Mouse (Mus musculus) liver, embryonic 14.5 days (tissue): ENCODE measurements around the gene Psd. TPM values are rescaled to one million over a fixed set of nuclear protein-coding genes. Genes with fewer than 3 reads are reported as not detected.
A peak's percentile ranks its signal among the peaks of the same experiment; 100 is the strongest.

ENCODE experiments used
- ATAC-seq: fragments of 200-750 bp; cut with Nextera tagmentation; 2 replicates; pipeline ENCODE4 v1.8.0; 2017; ENCODE audit warnings: moderate number of reproducible peaks, mild to moderate bottlenecking, moderate library complexity; ENCODE audit not compliant: insufficient read depth
- DNase-seq, 3 experiments: peaks; one replicate each; pipeline ENCODE4 v3.0.0-alpha.2; 2012 to 2013; ENCODE audit warnings: low read depth in 3 of 3, low spot score in 3 of 3
- H3K27ac ChIP-seq: fragments of 300-500 bp; sonication (generic); 2 replicates; pipeline ENCODE4 v1.5.1; 2014; ENCODE audit warnings: moderate library complexity, mild to moderate bottlenecking, control low read depth, inconsistent platforms
- H3K27me3 ChIP-seq: fragments of 300-500 bp; sonication (generic); 2 replicates; pipeline ENCODE4 v1.6.1; 2014; ENCODE audit warnings: mild to moderate bottlenecking, low read length, moderate library complexity; ENCODE audit not compliant: control insufficient read depth, insufficient read depth
- H3K36me3 ChIP-seq: fragments of 300-500 bp; sonication (generic); replicated peaks from 2 replicates; pipeline ENCODE4 v1.6.1; 2014; ENCODE audit warnings: low read depth; ENCODE audit not compliant: control insufficient read depth, insufficient read depth
- H3K4me1 ChIP-seq, 2 experiments: fragments of 200-500 bp in 1 of 2; fragments of 300-500 bp in 1 of 2; sonication (generic) in 1 of 2; replicated peaks; 2 replicates each; pipeline ENCODE4 v1.6.1; 2012 to 2014; ENCODE audit warnings: antibody characterized with exemption in 1 of 2, inconsistent platforms in 1 of 2, low read length in 1 of 2; ENCODE audit not compliant: control insufficient read depth in 2 of 2, insufficient read depth in 2 of 2
- H3K4me2 ChIP-seq: fragments of 300-500 bp; sonication (generic); 2 replicates; pipeline ENCODE4 v1.6.1; 2014; ENCODE audit warnings: low read depth, mild to moderate bottlenecking, control low read depth, moderate library complexity
- H3K4me3 ChIP-seq, 2 experiments: fragments of 200-500 bp in 1 of 2; fragments of 300-500 bp in 1 of 2; sonication (generic) in 1 of 2; 2 replicates each; pipeline ENCODE4 v1.5.1; 2012 to 2014; ENCODE audit warnings: low read depth in 2 of 2, low read length in 2 of 2, mild to moderate bottlenecking in 2 of 2, control low read depth in 1 of 2, inconsistent platforms in 1 of 2, moderate library complexity in 1 of 2; ENCODE audit not compliant: insufficient read depth in 1 of 2
- H3K9ac ChIP-seq: fragments of 300-500 bp; sonication (generic); replicated peaks from 2 replicates; pipeline ENCODE4 v1.6.1; 2014; ENCODE audit warnings: mild to moderate bottlenecking, control low read depth, moderate library complexity
- H3K9me3 ChIP-seq: fragments of 300-500 bp; sonication (generic); 2 replicates; pipeline ENCODE4 v1.6.1; 2016; ENCODE audit warnings: low read length, mixed read lengths; ENCODE audit not compliant: control insufficient read depth
- CTCF ChIP-seq: IDR thresholded peaks from 2 replicates; pipeline ENCODE4 v1.5.1; 2016; ENCODE audit warnings: antibody characterized with exemption, low read depth, control low read depth
- EP300 ChIP-seq: IDR thresholded peaks from 2 replicates; pipeline ENCODE4 v1.6.1; 2016; ENCODE audit warnings: antibody characterized with exemption, low read depth
- WGBS: fragments of 180-500 bp; shearing (Covaris S2); extraction: QIAGEN DNeasy Blood & Tissue Kit; methylation state at CpG from one replicate; pipeline ENCODE4 v1.1.7; 2014; ENCODE audit not compliant: insufficient replicate concordance; 5-methylcytosine and 5-hydroxymethylcytosine counted together
- polyA plus RNA-seq, 2 experiments: library from polyadenylated mRNA; depleted of rRNA in 1 of 2; stranded (reverse) in 1 of 2; unstranded in 1 of 2; fragments of >200 nt; fragmentation: Nextera tagmentation in 1 of 2; extraction: Ambion mirVana in 1 of 2; gene quantifications; 2 replicates each; pipeline versions ENCODE4 v1.2.1 to v1.2.3; 2012 to 2014

Gene Psd
- polyA plus RNA-seq, 2 experiments: 4.9 TPM

DNA sequence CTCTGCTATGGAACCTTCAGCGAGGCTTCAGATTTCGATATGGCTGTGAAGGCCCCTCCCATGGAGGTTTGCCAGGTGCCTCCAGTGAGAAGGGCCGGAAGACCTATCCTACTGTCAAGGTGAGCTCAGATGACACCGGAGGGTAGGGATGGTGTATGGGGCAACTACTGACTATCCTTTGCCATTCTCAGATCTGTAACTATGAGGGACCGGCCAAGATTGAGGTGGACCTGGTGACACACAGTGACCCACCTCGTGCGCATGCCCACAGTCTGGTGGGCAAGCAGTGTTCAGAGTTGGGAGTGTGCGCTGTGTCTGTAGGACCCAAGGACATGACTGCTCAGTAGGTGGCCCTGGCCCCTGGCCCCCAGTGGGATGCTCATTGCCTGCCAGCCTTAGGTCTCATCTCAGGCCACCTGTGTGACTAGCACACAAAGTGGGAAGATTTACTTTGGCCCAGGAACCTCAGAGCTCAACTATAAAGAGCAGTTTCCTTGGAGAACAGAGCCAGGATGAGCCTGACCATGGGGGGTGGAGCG, 20.1 kb downstream of the Psd start:
- ATAC-seq (no peak), DNase-seq (no peak)
- Histone ChIP-seq H3K9ac (no peak overlapping the region), H3K4me1 (peaks cover 7 to 11% of the 10 kb centered on the region in 2 experiments), H3K27ac (no peak overlapping the region), H3K4me3 (no peak overlapping the region), H3K9me3 (no peaks in the 10 kb centered on the region), H3K27me3 (no peaks in the 10 kb centered on the region), H3K4me2 (no peak overlapping the region), H3K36me3 (no peaks in the 10 kb centered on the region)
- TF ChIP-seq EP300 (no peak), CTCF (no peak)
- 88% methylated on average over 9 of the region's 9 CpGs for WGBS

DNA sequence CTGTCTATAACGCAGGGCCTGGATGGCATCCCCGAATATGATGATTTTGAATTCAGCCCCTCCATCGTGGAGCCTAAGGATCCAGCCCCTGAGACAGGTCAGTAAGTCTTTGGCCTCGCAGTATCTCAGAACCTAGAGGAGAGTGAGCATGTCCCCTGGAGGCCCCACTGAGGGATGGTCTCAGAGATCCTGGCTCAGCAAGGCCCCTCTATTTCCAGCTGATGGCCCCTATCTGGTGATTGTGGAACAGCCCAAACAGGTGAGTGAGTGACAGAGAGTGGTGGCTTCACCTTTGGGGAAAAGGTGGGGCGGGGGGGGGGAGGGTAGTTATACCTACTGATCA, 20.7 kb downstream of the Psd start:
- no peak for TF ChIP-seq EP300
- no peak for TF ChIP-seq CTCF
- Histone ChIP-seq H3K36me3 (no peaks in the 10 kb centered on the region), H3K4me3 (peak overlapping the region; percentile 81 to 84), H3K27ac (peak overlapping the region; percentile 18; the same call in 1 of the 2 replicates), H3K4me2 (peak overlapping the region; percentile 90), H3K27me3 (no peaks in the 10 kb centered on the region), H3K4me1 (peaks cover 7 to 11% of the 10 kb centered on the region in 2 experiments), H3K9me3 (no peaks in the 10 kb centered on the region), H3K9ac (peak overlapping the region; percentile 72)
- 55% methylated on average over 5 of the region's 5 CpGs for WGBS
- no peak for ATAC-seq
- DNase-seq: no peak

DNA sequence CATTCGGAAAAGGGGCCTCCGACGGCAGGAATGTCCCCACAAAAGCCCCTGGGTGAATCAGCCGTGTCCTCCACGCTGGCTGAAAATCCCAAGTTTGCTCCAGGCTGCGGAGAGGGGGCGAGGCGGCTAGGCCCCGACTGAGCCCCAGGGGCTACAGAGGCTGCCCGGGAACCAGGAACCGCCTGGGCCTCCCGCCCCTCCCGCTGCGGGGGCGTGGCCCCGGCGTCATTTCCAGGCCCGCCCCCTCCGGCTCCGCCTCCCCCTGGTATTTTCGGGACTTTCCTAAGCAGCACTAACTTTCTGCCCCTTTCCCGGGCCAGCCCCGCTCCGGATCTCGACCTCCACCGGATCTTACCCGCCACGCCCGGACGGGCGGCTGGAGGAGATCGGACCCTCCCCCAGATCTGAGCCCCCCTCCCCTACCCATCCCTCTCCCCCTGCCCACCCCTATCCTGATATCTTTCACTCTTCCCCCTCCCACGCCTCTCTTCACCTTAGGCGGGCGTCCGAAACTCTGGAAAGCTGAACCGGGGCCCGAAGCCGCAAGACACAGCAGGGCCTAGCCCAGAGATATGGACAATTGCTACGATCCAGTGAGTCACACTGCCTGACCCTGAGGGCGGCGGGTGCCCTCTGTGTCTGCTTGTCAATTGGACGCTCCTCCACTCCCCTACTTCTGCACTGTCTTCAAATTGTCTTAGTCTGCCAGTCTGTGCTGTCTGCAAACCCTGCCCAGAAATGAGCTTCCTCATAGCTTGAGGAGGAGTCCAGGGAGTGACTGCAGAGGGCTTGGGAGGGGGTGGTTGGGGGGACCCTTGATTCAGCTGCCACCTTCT, 21.3 kb downstream of the Psd start:
- Histone ChIP-seq H3K36me3 (no peaks in the 10 kb centered on the region), H3K9ac (peak overlapping the region; percentile 77), H3K4me2 (peak overlapping the region; percentile 90), H3K4me3 (peak overlapping the region; percentile 81 to 84), H3K27me3 (no peaks in the 10 kb centered on the region), H3K27ac (peak overlapping the region; percentile 61), H3K4me1 (peaks cover 7 to 11% of the 10 kb centered on the region in 2 experiments), H3K9me3 (no peaks in the 10 kb centered on the region)
- 0 out of 2 replicates have a peak, but pooled peaks have one; percentile 6 for TF ChIP-seq CTCF
- no peak for TF ChIP-seq EP300
- WGBS: under 1% methylated on average over 43 of the region's 43 CpGs
- peak; percentile 71 for ATAC-seq
- DNase-seq: peak; percentile 78 to 84 (median 80)

DNA sequence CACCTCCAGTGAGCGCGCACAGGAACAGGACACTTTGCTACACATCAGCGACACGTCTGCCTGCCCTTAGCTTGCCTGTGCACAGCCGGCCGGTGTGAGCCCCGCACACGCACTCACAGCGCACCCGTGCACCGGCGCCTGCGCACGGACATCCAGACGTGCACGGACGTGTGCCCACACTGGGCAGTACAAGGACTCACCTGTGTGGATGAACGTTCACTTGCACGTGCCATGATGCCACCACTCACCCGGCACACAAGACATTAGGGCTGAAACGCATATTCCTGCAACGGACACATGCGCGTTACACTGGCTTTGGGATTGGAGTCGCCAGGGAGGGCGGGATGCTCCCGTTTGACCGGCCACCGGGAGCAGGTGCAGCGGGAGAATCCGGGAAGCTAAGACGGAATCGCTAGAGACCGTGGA, 22.0 kb downstream of the Psd start:
- H3K9me3 ChIP-seq: no peaks in the 10 kb centered on the region
- ATAC-seq (peak; percentile 45), DNase-seq (peak in 1 of 3 experiments; percentile 41)
- peak overlapping the region; percentile 77 for H3K9ac ChIP-seq
- peaks cover 7 to 11% of the 10 kb centered on the region in 2 experiments for H3K4me1 ChIP-seq
- no peaks in the 10 kb centered on the region for H3K27me3 ChIP-seq
- no peaks in the 10 kb centered on the region for H3K36me3 ChIP-seq
- under 1% methylated on average over 34 of the region's 34 CpGs for WGBS
- H3K4me2 ChIP-seq: peak overlapping the region; percentile 90
- no peak for TF ChIP-seq EP300
- H3K27ac ChIP-seq: peak overlapping the region; percentile 61
- peak overlapping the region; percentile 81 to 84 for H3K4me3 ChIP-seq

DNA sequence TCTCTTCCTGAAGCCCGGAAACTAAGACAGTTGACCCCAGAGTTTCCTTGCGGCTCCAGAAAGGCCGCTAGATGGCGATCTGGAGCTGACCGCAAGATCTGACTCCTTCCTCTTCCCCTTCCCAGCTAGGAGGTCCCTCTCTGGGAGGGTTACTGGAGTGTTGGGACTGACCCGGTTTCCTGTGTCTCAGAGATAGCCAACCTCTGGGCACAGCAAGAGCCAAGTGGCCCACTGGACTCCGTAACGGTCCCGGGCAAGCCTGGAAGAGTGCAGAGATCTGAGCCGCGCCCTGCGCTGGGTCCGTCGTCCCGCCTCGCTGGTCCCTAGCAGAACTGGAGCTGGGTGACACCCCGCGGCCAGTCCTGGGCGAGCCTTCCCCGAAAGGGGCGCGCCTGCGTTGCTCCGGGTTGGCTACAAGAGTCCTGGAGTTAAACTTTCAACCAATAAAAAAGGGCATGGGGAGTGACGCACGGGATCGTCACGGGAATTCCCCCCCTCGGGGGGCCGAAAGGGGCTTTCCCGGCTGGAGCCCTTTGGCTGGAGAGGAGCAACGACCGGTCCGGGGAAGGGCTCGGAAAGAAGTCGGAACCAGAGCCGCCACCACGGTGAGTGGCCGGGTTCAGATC, 22.6 kb downstream of the Psd start, which contains the start of gene Nfkb2:
TSS of gene Nfkb2 (plus strand) at position 105 of the 626 bp plus-strand sequence.
- H3K4me1 ChIP-seq: peaks cover 7 to 11% of the 10 kb centered on the region in 2 experiments
- H3K4me2 ChIP-seq: peak within 1 kb of the TSS; percentile 90
- no peaks in the 10 kb centered on the region for H3K27me3 ChIP-seq
- TF ChIP-seq EP300: no peak
- TF ChIP-seq CTCF: peak; percentile 95
- peak within 1 kb of the TSS; percentile 61 for H3K27ac ChIP-seq
- WGBS: under 1% methylated on average over 39 of the region's 39 CpGs
- peak; percentile 88 for ATAC-seq
- peak within 1 kb of the TSS; percentile 81 to 84 for H3K4me3 ChIP-seq
- DNase-seq: peak; percentile 83 to 92 (median 85)
- peak within 1 kb of the TSS; percentile 77 for H3K9ac ChIP-seq
- H3K9me3 ChIP-seq: no peaks in the 10 kb centered on the region
- H3K36me3 ChIP-seq: no peaks in the 10 kb centered on the region
